Mouse (Mus musculus): Measurements from ENCODE around the gene Gm14406. TPM values are rescaled to one million over a fixed set of nuclear protein-coding genes. Genes with fewer than 3 reads are reported as not detected.

Gm14406 gene
- polyA plus RNA-seq (2015; fragmentation: Illumina TruSeq; extraction: RNeasy Lipid Tissue Mini Kit (QIAGEN cat#74804); ENCODE audit: insufficient read depth, low replicate concordance): not detected

DNA sequence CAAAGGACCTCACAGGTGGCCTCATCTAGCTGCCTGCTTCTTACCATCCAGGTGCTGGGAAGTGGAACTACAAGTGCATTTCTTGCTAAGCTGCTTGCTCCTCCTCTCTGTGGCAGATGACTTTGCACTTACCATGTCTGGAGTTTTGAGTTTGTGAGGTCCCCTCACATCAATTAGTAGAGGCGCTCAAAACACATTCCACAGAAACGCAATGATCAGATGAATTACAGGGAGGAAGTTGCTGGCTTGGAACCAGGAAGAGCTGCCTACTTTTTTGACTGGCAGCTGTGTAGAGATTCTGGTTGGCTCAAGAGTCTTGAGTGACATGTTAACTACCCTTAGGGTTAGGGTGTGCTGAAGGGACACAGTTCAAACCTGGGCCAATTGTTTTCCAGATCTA lies at the start of gene Gm14406:
Gm14406 (minus strand) TSS at position 213 of the 400 bp plus-strand sequence.

Other genes with a start within 250 kb of the Gm14406 start
- gene Gm14418, start 179.9 kb downstream of the Gm14406 start, polyA plus RNA-seq (2015; fragmentation: Illumina TruSeq; extraction: RNeasy Lipid Tissue Mini Kit (QIAGEN cat#74804); ENCODE audit: insufficient read depth, low replicate concordance): 4.3 TPM
- 26.7 TPM for gene Zfp970, start 113.5 kb downstream of the Gm14406 start, polyA plus RNA-seq (2015; fragmentation: Illumina TruSeq; extraction: RNeasy Lipid Tissue Mini Kit (QIAGEN cat#74804); ENCODE audit: insufficient read depth, low replicate concordance)
- gene Gm14403, start 80.0 kb downstream of the Gm14406 start, polyA plus RNA-seq (2015; fragmentation: Illumina TruSeq; extraction: RNeasy Lipid Tissue Mini Kit (QIAGEN cat#74804); ENCODE audit: insufficient read depth, low replicate concordance): 7.9 TPM
- 2.4 TPM for gene Gm14322, start 181.1 kb upstream of the Gm14406 start, polyA plus RNA-seq (2015; fragmentation: Illumina TruSeq; extraction: RNeasy Lipid Tissue Mini Kit (QIAGEN cat#74804); ENCODE audit: insufficient read depth, low replicate concordance)

Measured in spleen, adult 10 weeks (tissue).